Mouse (Mus musculus) lung, postnatal 25 days (tissue): ENCODE results near the gene Gm11562.
A peak's percentile ranks its signal among the peaks of the same experiment; 100 is the strongest.

Source experiments
- DNase-seq: peaks from one replicate; pipeline ENCODE4 v3.0.0; 2022; ENCODE audit warnings: low spot score

The Gm11562 gene

GRCm38 (mm10) chr11:99583245-99583704 lies 37.0 kb downstream of the Gm11562 start, which contains the start of gene Krtap1-4:
Krtap1-4 (minus strand) TSS chr11:99583654.
- DNase-seq = no peak

- peak; percentile 7 for DNase-seq
These were observed 38.7 kb downstream of the Gm11562 start for GRCm38 (mm10) chr11:99581564-99581963.

GRCm38 (mm10) chr11:99581051-99581450 lies 39.2 kb downstream of the Gm11562 start:
- DNase-seq = no peak

- no peak for DNase-seq
These were observed 39.6 kb downstream of the Gm11562 start, which contains the start of gene Krtap1-5 for GRCm38 (mm10) chr11:99580636-99581035. Krtap1-5 (minus strand) TSS chr11:99581016.

GRCm38 (mm10) chr11:99574106-99574505 lies 46.1 kb downstream of the Gm11562 start:
- peak; percentile 79 for DNase-seq

GRCm38 (mm10) chr11:99573164-99573563 lies 47.1 kb downstream of the Gm11562 start:
- no peak for DNase-seq
